Mouse (Mus musculus): ENCODE measurements around the gene Gapdh. TPM values are rescaled to one million over a fixed set of nuclear protein-coding genes. Genes with fewer than 3 reads are reported as not detected.
A peak's percentile ranks its signal among the peaks of the same experiment; 100 is the strongest.

Gapdh gene
- 1,605 and 1,721 TPM in 2 replicates for polyA plus RNA-seq (2016; fragmentation: Nextera tagmentation; extraction: Ambion mirVana)

GRCm38 (mm10) chr6:125166051-125166751 lies at the start of gene Gapdh:
TSS of gene Gapdh (minus strand) at chr6:125166467.
- Histone ChIP-seq H3K4me1 (peaks cover 34% of the 10 kb centered on the region), H3K36me3 (peaks cover 58% of the 10 kb centered on the region), H3K9me3 (no peaks in the 10 kb centered on the region), H3K27me3 (replicated peaks) (no peaks in the 10 kb centered on the region), H3K27ac (peak within 1 kb of the TSS; percentile 85), H3K4me2 (replicated peaks) (peak within 1 kb of the TSS; percentile 72), H3K4me3 (peak within 1 kb of the TSS; percentile 96), H3K9ac (peak within 1 kb of the TSS; percentile 98)
- ATAC-seq (ENCODE audit: low FRiP score, low read depth), result 0 out of 2 replicates have a peak, but pooled peaks have one; percentile 6
- WGBS, result under 1% methylated on average over 18 of the region's 18 CpGs

- WGBS, result under 1% methylated on average over 48 of the region's 48 CpGs
- H3K27me3 ChIP-seq (replicated peaks), result peaks cover 11% of the 10 kb centered on the region; the same call in 1 of the 2 replicates
- H3K27ac ChIP-seq, result no peak within 1 kb of the TSS
- peak within 1 kb of the TSS; percentile 73 for H3K9ac ChIP-seq
- H3K36me3 ChIP-seq, result no peaks in the 10 kb centered on the region
- peaks cover 3% of the 10 kb centered on the region; the same call in 1 of the 2 replicates for H3K4me1 ChIP-seq
- H3K4me2 ChIP-seq (replicated peaks), result peak within 1 kb of the TSS; percentile 96
- H3K4me3 ChIP-seq, result peak within 1 kb of the TSS; percentile 66
- ATAC-seq (ENCODE audit: low FRiP score, low read depth), result peak; percentile 96
- H3K9me3 ChIP-seq, result no peaks in the 10 kb centered on the region
Measured at GRCm38 (mm10) chr6:125215148-125215954, 49.1 kb upstream of the Gapdh start, which contains the start of gene Vamp1. TSS of gene Vamp1 (plus strand) at chr6:125215551.

- H3K9ac ChIP-seq, result no peak overlapping the region
- H3K27me3 ChIP-seq (replicated peaks), result peaks cover 11% of the 10 kb centered on the region; the same call in 1 of the 2 replicates
- H3K4me2 ChIP-seq (replicated peaks), result no peak overlapping the region
- H3K9me3 ChIP-seq, result no peaks in the 10 kb centered on the region
- H3K4me1 ChIP-seq, result peaks cover 3% of the 10 kb centered on the region; the same call in 1 of the 2 replicates
- ATAC-seq (ENCODE audit: low FRiP score, low read depth), result no peak
- no peaks in the 10 kb centered on the region for H3K36me3 ChIP-seq
- no peak overlapping the region for H3K27ac ChIP-seq
- WGBS, result 74% methylated on average over 6 of the region's 6 CpGs
- no peak overlapping the region for H3K4me3 ChIP-seq
Measured at GRCm38 (mm10) chr6:125213715-125214114, 47.4 kb upstream of the Gapdh start.

- H3K4me2 ChIP-seq (replicated peaks), result no peak overlapping the region
- no peaks in the 10 kb centered on the region for H3K36me3 ChIP-seq
- no peak for ATAC-seq (ENCODE audit: low FRiP score, low read depth)
- H3K9me3 ChIP-seq, result no peaks in the 10 kb centered on the region
- H3K27me3 ChIP-seq (replicated peaks), result peaks cover 11% of the 10 kb centered on the region; the same call in 1 of the 2 replicates
- H3K4me1 ChIP-seq, result peaks cover 3% of the 10 kb centered on the region; the same call in 1 of the 2 replicates
- H3K9ac ChIP-seq, result no peak overlapping the region
- no peak overlapping the region for H3K4me3 ChIP-seq
- WGBS, result 70% methylated on average over 6 of the region's 6 CpGs
- no peak overlapping the region for H3K27ac ChIP-seq
Measured at GRCm38 (mm10) chr6:125213129-125213528, 46.9 kb upstream of the Gapdh start.

- H3K36me3 ChIP-seq, result no peaks in the 10 kb centered on the region
- peaks cover 3% of the 10 kb centered on the region; the same call in 1 of the 2 replicates for H3K4me1 ChIP-seq
- 54% methylated on average over 2 of the region's 2 CpGs for WGBS
- no peak for ATAC-seq (ENCODE audit: low FRiP score, low read depth)
- peaks cover 11% of the 10 kb centered on the region; the same call in 1 of the 2 replicates for H3K27me3 ChIP-seq (replicated peaks)
- no peak overlapping the region for H3K4me3 ChIP-seq
- H3K4me2 ChIP-seq (replicated peaks), result no peak overlapping the region
- no peaks in the 10 kb centered on the region for H3K9me3 ChIP-seq
- no peak overlapping the region for H3K9ac ChIP-seq
- no peak overlapping the region for H3K27ac ChIP-seq
Measured at GRCm38 (mm10) chr6:125212621-125213020, 46.4 kb upstream of the Gapdh start.

GRCm38 (mm10) chr6:125210436-125210835 lies 44.2 kb upstream of the Gapdh start:
- Histone ChIP-seq H3K4me1 (no peaks in the 10 kb centered on the region), H3K27ac (no peak overlapping the region), H3K9ac (no peak overlapping the region), H3K4me3 (no peak overlapping the region), H3K4me2 (replicated peaks) (no peak overlapping the region), H3K36me3 (no peaks in the 10 kb centered on the region), H3K9me3 (no peaks in the 10 kb centered on the region), H3K27me3 (replicated peaks) (peaks cover 11% of the 10 kb centered on the region; the same call in 1 of the 2 replicates)
- ATAC-seq (ENCODE audit: low FRiP score, low read depth), result no peak
- 86% methylated on average over 1 of the region's 1 CpGs for WGBS

GRCm38 (mm10) chr6:125197166-125197565 lies 30.9 kb upstream of the Gapdh start:
- WGBS, result 92% methylated on average over 5 of the region's 5 CpGs
- no peak overlapping the region for H3K9ac ChIP-seq
- no peak overlapping the region for H3K27ac ChIP-seq
- peaks cover 14% of the 10 kb centered on the region for H3K36me3 ChIP-seq
- no peak overlapping the region for H3K4me3 ChIP-seq
- H3K27me3 ChIP-seq (replicated peaks), result no peaks in the 10 kb centered on the region
- no peak overlapping the region for H3K4me2 ChIP-seq (replicated peaks)
- H3K4me1 ChIP-seq, result peaks cover 8% of the 10 kb centered on the region
- H3K9me3 ChIP-seq, result no peaks in the 10 kb centered on the region
- no peak for ATAC-seq (ENCODE audit: low FRiP score, low read depth)

- no peak overlapping the region for H3K4me3 ChIP-seq
- peaks cover 14% of the 10 kb centered on the region for H3K36me3 ChIP-seq
- no peak overlapping the region for H3K9ac ChIP-seq
- no peaks in the 10 kb centered on the region for H3K27me3 ChIP-seq (replicated peaks)
- H3K9me3 ChIP-seq, result no peaks in the 10 kb centered on the region
- H3K4me1 ChIP-seq, result peaks cover 8% of the 10 kb centered on the region
- H3K27ac ChIP-seq, result no peak overlapping the region
- ATAC-seq (ENCODE audit: low FRiP score, low read depth), result no peak
- no peak overlapping the region for H3K4me2 ChIP-seq (replicated peaks)
- WGBS, result 49% methylated on average over 3 of the region's 3 CpGs
Measured at GRCm38 (mm10) chr6:125196301-125196700, 30.0 kb upstream of the Gapdh start.

GRCm38 (mm10) chr6:125195541-125196075 lies 29.3 kb upstream of the Gapdh start:
- Histone ChIP-seq H3K27me3 (replicated peaks) (no peaks in the 10 kb centered on the region), H3K4me2 (replicated peaks) (no peak overlapping the region), H3K9ac (no peak overlapping the region), H3K4me3 (no peak overlapping the region), H3K36me3 (peaks cover 14% of the 10 kb centered on the region), H3K4me1 (peaks cover 8% of the 10 kb centered on the region), H3K27ac (no peak overlapping the region), H3K9me3 (no peaks in the 10 kb centered on the region)
- no peak for ATAC-seq (ENCODE audit: low FRiP score, low read depth)
- 24% methylated on average over 1 of the region's 1 CpGs for WGBS

- 82% methylated on average over 7 of the region's 7 CpGs for WGBS
- no peak overlapping the region; the same call in 1 of the 2 replicates for H3K4me2 ChIP-seq (replicated peaks)
- ATAC-seq (ENCODE audit: low FRiP score, low read depth), result no peak
- H3K9me3 ChIP-seq, result no peaks in the 10 kb centered on the region
- H3K4me1 ChIP-seq, result peaks cover 10% of the 10 kb centered on the region
- H3K4me3 ChIP-seq, result no peak overlapping the region
- H3K9ac ChIP-seq, result no peak overlapping the region
- no peaks in the 10 kb centered on the region for H3K27me3 ChIP-seq (replicated peaks)
- H3K27ac ChIP-seq, result no peak overlapping the region
- peaks cover 26% of the 10 kb centered on the region for H3K36me3 ChIP-seq
Measured at GRCm38 (mm10) chr6:125193390-125193789, 27.1 kb upstream of the Gapdh start.

GRCm38 (mm10) chr6:125192841-125193240 lies 26.6 kb upstream of the Gapdh start:
- peak overlapping the region; percentile 67 for H3K4me3 ChIP-seq
- H3K27me3 ChIP-seq (replicated peaks), result no peaks in the 10 kb centered on the region
- no peak for ATAC-seq (ENCODE audit: low FRiP score, low read depth)
- H3K36me3 ChIP-seq, result peaks cover 30% of the 10 kb centered on the region
- H3K27ac ChIP-seq, result no peak overlapping the region
- peaks cover 10% of the 10 kb centered on the region for H3K4me1 ChIP-seq
- H3K4me2 ChIP-seq (replicated peaks), result peak overlapping the region; percentile 86
- H3K9ac ChIP-seq, result peak overlapping the region; percentile 70
- no peaks in the 10 kb centered on the region for H3K9me3 ChIP-seq
- 48% methylated on average over 5 of the region's 5 CpGs for WGBS

Data from neural tube, embryonic 12.5 days (tissue).